18 mouse cellular contexts compared by ENCODE assay signal in genomic region chr9:90235258-90235882, GRCm38 (mm10). TPM values are rescaled to one million over a fixed set of nuclear protein-coding genes. Genes with fewer than 3 reads are reported as not detected.
DNase-seq lines count a peak whose midpoint lies in the region; ATAC-seq and TF ChIP-seq lines count a peak whose summit lies in the region.
"Had no signal": no experiment of that assay in that cellular context is flagged by ENCODE, and none has a peak within 500 bp of the region (broad histone marks: within the 10 kb centered on the region; RNA-seq: fewer than 3 reads in every experiment).

No protein-coding gene starts in this region.

- intact Hi-C loops in gastrocnemius, adult 2 months (cut with DNase I): no loop called here

- WGBS in hindbrain, embryonic 16.5 days: 91% methylated on average over 10 of the region's 10 CpGs

- H3K4me1 ChIP-seq in hindbrain, embryonic 16.5 days (ENCODE audit: control insufficient read depth, insufficient read depth, low read depth, low read length): no peaks in the 10 kb centered on the region
- H3K4me1 ChIP-seq: embryonic facial prominence, embryonic 15.5 days had no signal

- no peak for TF ChIP-seq CTCF in gastrocnemius, adult 2 months (IDR thresholded peaks at IDR 0.05)

- ATAC-seq in hematopoietic stem cell, adult 5-6 weeks (replicated peaks in 1 of 2; ENCODE audit: insufficient read depth in 1 of 2, low FRiP score in 2 of 2, low TSS enrichment in 1 of 2, low read depth in 1 of 2, poor library complexity in 2 of 2, severe bottlenecking in 2 of 2): peak; percentile 8 to 19; a peak in 3 of 4 replicates
- no peak for ATAC-seq in hindbrain, embryonic 16.5 days
- ATAC-seq: hindbrain, postnatal 0 days had no signal

- peak; percentile 52 for DNase-seq in adrenal gland, adult 2 months
- DNase-seq in adrenal gland, postnatal 25 days: no peak
- peak; percentile 68 for DNase-seq in Muller cell, postnatal 12 days (ENCODE audit: inconsistent ontology term)
- peak; percentile 49 to 53 for DNase-seq in monocyte, adult 2 months (ENCODE audit: low read depth in 1 of 2, low spot score in 2 of 2)
- no peak for DNase-seq in gastrocnemius, adult 2 months
- no peak for DNase-seq in kidney, adult 8-10 months
- DNase-seq: B cell, adult 2 months; cerebellum, postnatal 14 days; gastrocnemius, postnatal 14 days; kidney, postnatal 10 days; layer of hippocampus, postnatal 36 days; lung, adult 18-20 months; thymus, postnatal 4 days had no signal

- no peak overlapping the region for H3K4me3 ChIP-seq in gastrocnemius, adult 2 months
- H3K4me3 ChIP-seq in hindbrain, embryonic 16.5 days (ENCODE audit: low read length): no peak overlapping the region
- H3K4me3 ChIP-seq: embryonic facial prominence, embryonic 15.5 days; heart, embryonic 15.5 days had no signal

- no peaks in the 10 kb centered on the region for H3K9me3 ChIP-seq in hindbrain, embryonic 16.5 days (ENCODE audit: control insufficient read depth, low read length)
- H3K9me3 ChIP-seq: heart, embryonic 15.5 days had no signal

- H3K4me2 ChIP-seq in hindbrain, embryonic 16.5 days (ENCODE audit: low read length): no peak overlapping the region
- H3K4me2 ChIP-seq: embryonic facial prominence, embryonic 15.5 days; heart, embryonic 15.5 days had no signal

- no peaks in the 10 kb centered on the region for H3K27me3 ChIP-seq in hindbrain, embryonic 16.5 days (replicated peaks; ENCODE audit: control insufficient read depth, insufficient read depth, low read length)
- H3K27me3 ChIP-seq: embryonic facial prominence, embryonic 15.5 days; heart, embryonic 15.5 days had no signal

- H3K9ac ChIP-seq in hindbrain, embryonic 16.5 days (ENCODE audit: low read depth, low read length): no peak overlapping the region
- H3K9ac ChIP-seq: embryonic facial prominence, embryonic 15.5 days; heart, embryonic 15.5 days had no signal

- no peak overlapping the region for H3K27ac ChIP-seq in gastrocnemius, adult 2 months
- no peak overlapping the region for H3K27ac ChIP-seq in hindbrain, embryonic 16.5 days (ENCODE audit: low read depth, low read length)
- H3K27ac ChIP-seq: embryonic facial prominence, embryonic 15.5 days; heart, embryonic 15.5 days; hindbrain, postnatal 0 days had no signal

- peaks cover 7% of the 10 kb centered on the region for H3K36me3 ChIP-seq in hindbrain, embryonic 16.5 days (ENCODE audit: control insufficient read depth, insufficient read depth, low read length)

RNA-seq across cellular contexts. Expression of gene Tbc1d2b, which starts 35.2 kb away (rescaled TPM):
- total RNA-seq in adrenal gland, adult 2 months (2021): 10 to 100 TPM; 23.0 to 40.4 TPM
- polyA plus RNA-seq in adrenal gland, adult 2 months (2012; rRNA removed): 20.8 and 22.7 TPM in 2 replicates
- total RNA-seq in adrenal gland, postnatal 25 days (2021): 30.5 and 44.4 TPM in 2 replicates
- total RNA-seq in hematopoietic stem cell, adult 5-6 weeks (2017): 29.5 and 30.9 TPM in 2 replicates
- total RNA-seq in gastrocnemius, adult 2 months (2021): 1 to 10 TPM; 3.0 to 5.9 TPM
- 5.1 and 6.3 TPM in 2 replicates for polyA plus RNA-seq in hindbrain, embryonic 16.5 days (2015; fragmentation: Nextera tagmentation; extraction: Ambion mirVana)

Comparison
In these comparisons a context has a peak if more than half of its experiments do, and no peak if none do; other contexts are left out.
1. DNase-seq: peak in adrenal gland, adult 2 months (single experiment), Muller cell, postnatal 12 days (single experiment) and monocyte, adult 2 months (2 of 2); none in adrenal gland, postnatal 25 days (single experiment), gastrocnemius, adult 2 months (single experiment) and kidney, adult 8-10 months (0 of 2).